Mouse (Mus musculus): ENCODE measurements around the gene Tbx6. TPM values are rescaled to one million over a fixed set of nuclear protein-coding genes. Genes with fewer than 3 reads are reported as not detected.
A peak's percentile ranks its signal among the peaks of the same experiment; 100 is the strongest.

Gene Tbx6
- polyA plus RNA-seq, 1 experiment from 2014 or later: 0.61 TPM

DNA sequence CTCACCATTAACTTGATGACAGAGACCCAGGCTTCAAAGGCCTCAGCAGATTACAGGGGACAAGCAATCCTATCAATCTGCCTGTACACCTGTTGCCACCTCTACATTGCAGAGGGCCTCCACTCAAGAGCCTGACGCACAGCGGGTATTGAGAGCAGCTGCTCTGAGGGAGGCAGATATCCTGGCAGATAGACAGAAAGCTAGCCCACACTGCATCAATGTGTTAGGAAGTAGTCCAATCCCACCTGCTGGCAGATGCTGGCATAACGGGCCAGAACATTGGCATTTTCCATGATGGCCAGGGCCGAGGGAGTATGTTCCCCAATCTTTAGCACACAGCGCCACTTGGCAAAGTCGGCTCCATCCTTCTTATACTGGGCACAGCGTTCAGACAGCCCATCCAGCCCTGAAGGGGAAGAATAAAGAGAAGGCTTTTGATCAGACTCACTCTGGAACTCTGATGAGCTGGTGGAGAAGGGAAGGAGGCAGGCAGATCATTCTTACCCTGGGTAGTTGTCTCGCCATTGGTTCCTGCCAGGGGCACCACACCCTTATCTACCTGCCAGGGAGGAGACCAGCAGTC lies 15.2 kb downstream of the Tbx6 start:
- H3K9ac ChIP-seq: no peak overlapping the region; the same call in 1 of the 2 replicates
- no peak overlapping the region for H3K4me3 ChIP-seq
- WGBS: 76% methylated on average over 8 of the region's 8 CpGs

DNA sequence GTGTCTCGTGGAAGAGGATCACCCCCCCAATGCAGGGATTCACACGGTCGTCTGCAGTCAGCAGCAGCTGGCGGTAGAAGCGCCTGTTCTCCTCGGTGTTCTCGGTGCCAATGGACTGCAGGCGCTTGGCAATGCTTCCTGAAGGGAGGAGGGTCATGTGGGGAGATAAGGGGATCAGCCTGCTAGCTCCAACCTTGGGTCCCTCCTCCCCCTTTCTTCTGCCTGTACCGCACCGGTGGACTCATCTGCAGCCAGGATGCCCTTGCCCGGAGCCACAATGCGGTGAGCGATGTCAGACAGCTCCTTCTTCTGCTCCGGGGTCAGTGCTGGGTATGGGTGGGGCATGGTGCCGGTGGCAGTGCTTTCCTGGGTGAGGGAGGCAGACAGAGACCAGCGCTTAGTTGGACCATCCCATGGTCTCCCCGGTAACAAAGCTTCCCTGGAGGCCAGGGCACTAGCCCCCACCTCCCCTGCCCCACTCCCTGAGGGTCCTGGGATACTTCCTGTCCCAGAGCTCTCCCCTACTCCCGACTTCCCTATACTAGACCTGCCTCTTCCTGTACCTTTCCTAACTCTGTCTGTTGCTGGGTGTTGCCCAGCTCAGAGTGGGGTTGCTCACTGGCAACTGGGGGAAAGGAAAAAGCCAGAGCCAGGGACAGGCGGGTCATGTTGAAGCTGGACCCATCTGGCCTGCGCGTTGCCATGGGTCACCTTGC lies 16.3 kb downstream of the Tbx6 start, which contains the start of gene Fam57b:
TSS of gene Fam57b (plus strand) at position 258 of the 716 bp plus-strand sequence.
- Histone ChIP-seq H3K9me3 (no peaks in the 10 kb centered on the region), H3K4me1 (peaks cover 35% of the 10 kb centered on the region), H3K9ac (peak within 1 kb of the TSS; percentile 88), H3K27ac (peak within 1 kb of the TSS; percentile 95), H3K4me3 (peak within 1 kb of the TSS; percentile 85), H3K27me3 (no peaks in the 10 kb centered on the region), H3K36me3 (peaks cover 28% of the 10 kb centered on the region), H3K4me2 (replicated peaks) (peak within 1 kb of the TSS; percentile 84)
- WGBS: 30% methylated on average over 21 of the region's 21 CpGs
- no peak for ATAC-seq (ENCODE audit: insufficient number of reproducible peaks, insufficient read depth, low FRiP score, low TSS enrichment)

More for the DNA sequence above, 15.2 kb downstream of the Tbx6 start:
- Histone ChIP-seq H3K27ac (no peak overlapping the region), H3K36me3 (peaks cover 28% of the 10 kb centered on the region), H3K4me2 (replicated peaks) (peak overlapping the region; percentile 84), H3K27me3 (no peaks in the 10 kb centered on the region), H3K4me1 (peaks cover 35% of the 10 kb centered on the region), H3K9me3 (no peaks in the 10 kb centered on the region)
- ATAC-seq (ENCODE audit: insufficient number of reproducible peaks, insufficient read depth, low FRiP score, low TSS enrichment): no peak

- peak overlapping the region; percentile 84 for H3K4me2 ChIP-seq (replicated peaks)
- peak overlapping the region; percentile 85 for H3K4me3 ChIP-seq
- peak overlapping the region; percentile 88 for H3K9ac ChIP-seq
- H3K27me3 ChIP-seq: no peaks in the 10 kb centered on the region
- H3K4me1 ChIP-seq: peaks cover 30% of the 10 kb centered on the region
- H3K9me3 ChIP-seq: no peaks in the 10 kb centered on the region
- H3K27ac ChIP-seq: peak overlapping the region; percentile 95
- WGBS: under 1% methylated on average over 40 of the region's 40 CpGs
- H3K36me3 ChIP-seq: peaks cover 30% of the 10 kb centered on the region
- ATAC-seq (ENCODE audit: insufficient number of reproducible peaks, insufficient read depth, low FRiP score, low TSS enrichment): no peak
Observed at GRCm38 (mm10) chr7:126798127-126799049, 17.1 kb downstream of the Tbx6 start.

GRCm38 (mm10) chr7:126799050-126799467 lies 17.8 kb downstream of the Tbx6 start:
- Histone ChIP-seq H3K4me2 (replicated peaks) (peak overlapping the region; percentile 84), H3K27me3 (no peaks in the 10 kb centered on the region), H3K9ac (peak overlapping the region; percentile 88), H3K4me3 (peak overlapping the region; percentile 85), H3K4me1 (peaks cover 30% of the 10 kb centered on the region), H3K9me3 (no peaks in the 10 kb centered on the region), H3K27ac (peak overlapping the region; percentile 95), H3K36me3 (peaks cover 33% of the 10 kb centered on the region)
- WGBS: under 1% methylated on average over 29 of the region's 36 CpGs
- peak; percentile 95 for ATAC-seq (ENCODE audit: insufficient number of reproducible peaks, insufficient read depth, low FRiP score, low TSS enrichment)

- H3K27ac ChIP-seq: peak overlapping the region; percentile 95
- peak overlapping the region; percentile 84 for H3K4me2 ChIP-seq (replicated peaks)
- no peaks in the 10 kb centered on the region for H3K27me3 ChIP-seq
- H3K9ac ChIP-seq: peak overlapping the region; percentile 88
- peak overlapping the region; percentile 85 for H3K4me3 ChIP-seq
- H3K36me3 ChIP-seq: peaks cover 30% of the 10 kb centered on the region
- peak; percentile 87 for ATAC-seq (ENCODE audit: insufficient number of reproducible peaks, insufficient read depth, low FRiP score, low TSS enrichment)
- WGBS: under 1% methylated on average over 36 of the region's 38 CpGs
- H3K9me3 ChIP-seq: no peaks in the 10 kb centered on the region
- peaks cover 30% of the 10 kb centered on the region for H3K4me1 ChIP-seq
Observed at GRCm38 (mm10) chr7:126799468-126800268, 18.4 kb downstream of the Tbx6 start.

- Histone ChIP-seq H3K27me3 (no peaks in the 10 kb centered on the region), H3K4me1 (peaks cover 30% of the 10 kb centered on the region), H3K9ac (peak overlapping the region; percentile 88), H3K9me3 (no peaks in the 10 kb centered on the region), H3K27ac (peak overlapping the region; percentile 95), H3K36me3 (peaks cover 22% of the 10 kb centered on the region), H3K4me3 (peak overlapping the region; percentile 85), H3K4me2 (replicated peaks) (peak overlapping the region; percentile 84)
- ATAC-seq (ENCODE audit: insufficient number of reproducible peaks, insufficient read depth, low FRiP score, low TSS enrichment): no peak
- 50% methylated on average over 5 of the region's 5 CpGs for WGBS
Observed at GRCm38 (mm10) chr7:126800269-126801056, 19.2 kb downstream of the Tbx6 start.

GRCm38 (mm10) chr7:126801057-126801422 lies 19.8 kb downstream of the Tbx6 start:
- H3K36me3 ChIP-seq: peaks cover 16% of the 10 kb centered on the region
- no peak overlapping the region for H3K27ac ChIP-seq
- ATAC-seq (ENCODE audit: insufficient number of reproducible peaks, insufficient read depth, low FRiP score, low TSS enrichment): no peak
- H3K4me3 ChIP-seq: no peak overlapping the region
- 0 out of 2 replicates have a peak overlapping the region, but pooled peaks have one; percentile 15 for H3K9ac ChIP-seq
- no peaks in the 10 kb centered on the region for H3K9me3 ChIP-seq
- no peak overlapping the region for H3K4me2 ChIP-seq (replicated peaks)
- no peaks in the 10 kb centered on the region for H3K27me3 ChIP-seq
- WGBS: 96% methylated on average over 16 of the region's 16 CpGs
- H3K4me1 ChIP-seq: peaks cover 30% of the 10 kb centered on the region

- H3K4me3 ChIP-seq: no peak overlapping the region
- ATAC-seq (ENCODE audit: insufficient number of reproducible peaks, insufficient read depth, low FRiP score, low TSS enrichment): no peak
- no peaks in the 10 kb centered on the region for H3K27me3 ChIP-seq
- 85% methylated on average over 11 of the region's 11 CpGs for WGBS
- no peak overlapping the region for H3K27ac ChIP-seq
- no peaks in the 10 kb centered on the region for H3K9me3 ChIP-seq
- H3K4me1 ChIP-seq: peaks cover 23% of the 10 kb centered on the region
- H3K36me3 ChIP-seq: peaks cover 10% of the 10 kb centered on the region; the same call in 1 of the 2 replicates
- H3K9ac ChIP-seq: no peak overlapping the region
- H3K4me2 ChIP-seq (replicated peaks): no peak overlapping the region
Observed at GRCm38 (mm10) chr7:126802134-126802889, 21.0 kb downstream of the Tbx6 start.

GRCm38 (mm10) chr7:126803181-126803580 lies 21.9 kb downstream of the Tbx6 start:
- 90% methylated on average over 6 of the region's 6 CpGs for WGBS
- Histone ChIP-seq H3K4me1 (peaks cover 23% of the 10 kb centered on the region), H3K9me3 (no peaks in the 10 kb centered on the region), H3K27ac (no peak overlapping the region), H3K27me3 (no peaks in the 10 kb centered on the region), H3K36me3 (peaks cover 10% of the 10 kb centered on the region; the same call in 1 of the 2 replicates), H3K4me2 (replicated peaks) (no peak overlapping the region), H3K4me3 (no peak overlapping the region), H3K9ac (no peak overlapping the region)
- no peak for ATAC-seq (ENCODE audit: insufficient number of reproducible peaks, insufficient read depth, low FRiP score, low TSS enrichment)

GRCm38 (mm10) chr7:126803751-126804150 lies 22.5 kb downstream of the Tbx6 start:
- Histone ChIP-seq H3K4me1 (peaks cover 26% of the 10 kb centered on the region), H3K4me2 (replicated peaks) (no peak overlapping the region), H3K27ac (no peak overlapping the region), H3K9ac (no peak overlapping the region), H3K36me3 (peaks cover 10% of the 10 kb centered on the region; the same call in 1 of the 2 replicates), H3K9me3 (no peaks in the 10 kb centered on the region), H3K27me3 (no peaks in the 10 kb centered on the region), H3K4me3 (no peak overlapping the region)
- ATAC-seq (ENCODE audit: insufficient number of reproducible peaks, insufficient read depth, low FRiP score, low TSS enrichment): no peak

Measured in embryonic facial prominence, embryonic 12.5 days (tissue).